Mouse (Mus musculus): ENCODE measurements around the gene Idh3g. TPM values are rescaled to one million over a fixed set of nuclear protein-coding genes. Genes with fewer than 3 reads are reported as not detected.

Gene Idh3g
- total and polyA plus RNA-seq, 3 experiments: 248 to 296 TPM; not detected in 1

GRCm38 (mm10) chrX:73787225-73787558 is 495 bp upstream of the Idh3g start:
- H3K79me2 ChIP-seq (ENCODE audit: control insufficient read depth, insufficient read depth, low read length, poor library complexity): peaks cover 57% of the 10 kb centered on the region
- no peaks in the 10 kb centered on the region for H3K27me3 ChIP-seq (ENCODE audit: control insufficient read depth in 1 of 2, insufficient read depth in 2 of 2, low read length in 2 of 2)
- H3K9me3 ChIP-seq (replicated peaks; ENCODE audit: insufficient read depth, low read length): no peaks in the 10 kb centered on the region
- H3K27ac ChIP-seq (ENCODE audit: control insufficient read depth, low read depth, low read length): peak overlapping the region; percentile 66
- peaks cover 0 to 18% of the 10 kb centered on the region in 2 experiments; a peak in 3 of 4 replicates for H3K4me1 ChIP-seq (ENCODE audit: control insufficient read depth in 1 of 2, insufficient read depth in 2 of 2, low read length in 2 of 2)
- H3K36me3 ChIP-seq (ENCODE audit: control insufficient read depth in 1 of 2, insufficient read depth in 2 of 2, low read length in 2 of 2): peaks cover 6 to 20% of the 10 kb centered on the region in 2 experiments; a peak in 3 of 4 replicates
- peak overlapping the region; percentile 68 to 88 for H3K4me3 ChIP-seq (ENCODE audit: control insufficient read depth in 1 of 2, insufficient read depth in 1 of 2, low read depth in 2 of 2, low read length in 2 of 2)
- H3K9ac ChIP-seq (ENCODE audit: control insufficient read depth, low read depth, low read length, poor library complexity, severe bottlenecking): peak overlapping the region; percentile 93
- DNase-seq (ENCODE audit: low read depth, low spot score): no peak
- TF ChIP-seq CTCF (IDR thresholded peaks at IDR 0.05 in 2 of 3, conservative IDR thresholded peaks at IDR 0.05 in 1 of 3; ENCODE audit: control insufficient read depth in 1 of 3, insufficient read depth in 1 of 3, low read depth in 2 of 3, low read length in 3 of 3, poor library complexity in 1 of 3, severe bottlenecking in 1 of 3) (no peak), POLR2AphosphoS2 (IDR thresholded peaks at IDR 0.05; ENCODE audit: low read length) (0 out of 2 replicates have a peak, but pooled peaks have one; percentile 45), NRF1 (IDR thresholded peaks at IDR 0.05; ENCODE audit: insufficient read depth, low read depth, low read length, poor library complexity, severe bottlenecking) (no peak)

- Histone ChIP-seq H3K4me1 (ENCODE audit: control insufficient read depth in 1 of 2, insufficient read depth in 2 of 2, low read length in 2 of 2) (peaks cover 0 to 18% of the 10 kb centered on the region in 2 experiments; a peak in 3 of 4 replicates), H3K27me3 (ENCODE audit: control insufficient read depth in 1 of 2, insufficient read depth in 2 of 2, low read length in 2 of 2) (no peaks in the 10 kb centered on the region), H3K36me3 (ENCODE audit: control insufficient read depth in 1 of 2, insufficient read depth in 2 of 2, low read length in 2 of 2) (peaks cover 6 to 20% of the 10 kb centered on the region in 2 experiments; a peak in 3 of 4 replicates), H3K9ac (ENCODE audit: control insufficient read depth, low read depth, low read length, poor library complexity, severe bottlenecking) (peak overlapping the region; percentile 93), H3K4me3 (ENCODE audit: control insufficient read depth in 1 of 2, insufficient read depth in 1 of 2, low read depth in 2 of 2, low read length in 2 of 2) (peak overlapping the region; percentile 57 to 95), H3K79me2 (ENCODE audit: control insufficient read depth, insufficient read depth, low read length, poor library complexity) (peaks cover 57% of the 10 kb centered on the region), H3K9me3 (replicated peaks; ENCODE audit: insufficient read depth, low read length) (no peaks in the 10 kb centered on the region), H3K27ac (ENCODE audit: control insufficient read depth, low read depth, low read length) (peak overlapping the region; percentile 96)
- TF ChIP-seq ZNF384 (IDR thresholded peaks at IDR 0.05; ENCODE audit: low read depth, low read length) (no peak), MXI1 (IDR thresholded peaks at IDR 0.05; ENCODE audit: low read depth, low read length) (no peak), MYB (IDR thresholded peaks at IDR 0.05; ENCODE audit: low read depth, low read length) (no peak), MAZ (IDR thresholded peaks at IDR 0.05; ENCODE audit: low read depth, low read length) (no peak), ZMIZ1 (IDR thresholded peaks at IDR 0.05; ENCODE audit: low read depth, low read length) (no peak)
- DNase-seq (ENCODE audit: low read depth, low spot score): peak; percentile 29
Measured at GRCm38 (mm10) chrX:73785666-73786065, 1.0 kb downstream of the Idh3g start.

GRCm38 (mm10) chrX:73782227-73782626 is 4.5 kb downstream of the Idh3g start:
- Histone ChIP-seq H3K4me3 (ENCODE audit: control insufficient read depth in 1 of 2, insufficient read depth in 1 of 2, low read depth in 2 of 2, low read length in 2 of 2) (no peak overlapping the region), H3K27me3 (ENCODE audit: control insufficient read depth in 1 of 2, insufficient read depth in 2 of 2, low read length in 2 of 2) (no peaks in the 10 kb centered on the region), H3K27ac (ENCODE audit: control insufficient read depth, low read depth, low read length) (no peak overlapping the region), H3K9ac (ENCODE audit: control insufficient read depth, low read depth, low read length, poor library complexity, severe bottlenecking) (no peak overlapping the region), H3K9me3 (replicated peaks; ENCODE audit: insufficient read depth, low read length) (no peaks in the 10 kb centered on the region), H3K36me3 (ENCODE audit: control insufficient read depth in 1 of 2, insufficient read depth in 2 of 2, low read length in 2 of 2) (peaks cover 0 to 6% of the 10 kb centered on the region in 2 experiments), H3K4me1 (ENCODE audit: control insufficient read depth in 1 of 2, insufficient read depth in 2 of 2, low read length in 2 of 2) (peaks cover 0 to 10% of the 10 kb centered on the region in 2 experiments; a peak in 2 of 4 replicates), H3K79me2 (ENCODE audit: control insufficient read depth, insufficient read depth, low read length, poor library complexity) (peaks cover 35% of the 10 kb centered on the region)
- DNase-seq (ENCODE audit: low read depth, low spot score): no peak
- no peak for TF ChIP-seq EP300 (IDR thresholded peaks at IDR 0.05; ENCODE audit: low read depth in 1 of 2, low read length in 2 of 2)
- TF ChIP-seq ZKSCAN1 (IDR thresholded peaks at IDR 0.05; ENCODE audit: low read depth, low read length): no peak
- no peak for TF ChIP-seq MXI1 (IDR thresholded peaks at IDR 0.05; ENCODE audit: low read depth, low read length)
- TF ChIP-seq USF1 (IDR thresholded peaks at IDR 0.05; ENCODE audit: low read depth, low read length): no peak
- TF ChIP-seq ZC3H11A (IDR thresholded peaks at IDR 0.05; ENCODE audit: low read depth, low read length): no peak
- TF ChIP-seq POLR2A (IDR thresholded peaks at IDR 0.05; ENCODE audit: control insufficient read depth in 1 of 2, insufficient read depth in 1 of 2, low read depth in 1 of 2, low read length in 2 of 2, poor library complexity in 1 of 2): no peak
- TF ChIP-seq ETS1 (IDR thresholded peaks at IDR 0.05; ENCODE audit: low read depth, low read length): no peak
- no peak for TF ChIP-seq E2F4 (IDR thresholded peaks at IDR 0.05; ENCODE audit: borderline replicate concordance, low read depth, low read length)
- TF ChIP-seq USF2 (IDR thresholded peaks at IDR 0.05; ENCODE audit: borderline replicate concordance in 1 of 2, insufficient read depth in 1 of 2, low read depth in 1 of 2, low read length in 2 of 2): no peak
- no peak for TF ChIP-seq BHLHE40 (IDR thresholded peaks at IDR 0.05; ENCODE audit: borderline replicate concordance, low read depth, low read length)
- no peak for TF ChIP-seq RCOR1 (IDR thresholded peaks at IDR 0.05; ENCODE audit: low read depth, low read length)
- TF ChIP-seq CTCF (IDR thresholded peaks at IDR 0.05 in 2 of 3, conservative IDR thresholded peaks at IDR 0.05 in 1 of 3; ENCODE audit: control insufficient read depth in 1 of 3, insufficient read depth in 1 of 3, low read depth in 2 of 3, low read length in 3 of 3, poor library complexity in 1 of 3, severe bottlenecking in 1 of 3): no peak
- no peak for TF ChIP-seq KAT2A (conservative IDR thresholded peaks at IDR 0.05; ENCODE audit: low read depth, low read length)
